Mouse (Mus musculus): ENCODE data around the gene Olfr805.

Olfr805 gene

DNA sequence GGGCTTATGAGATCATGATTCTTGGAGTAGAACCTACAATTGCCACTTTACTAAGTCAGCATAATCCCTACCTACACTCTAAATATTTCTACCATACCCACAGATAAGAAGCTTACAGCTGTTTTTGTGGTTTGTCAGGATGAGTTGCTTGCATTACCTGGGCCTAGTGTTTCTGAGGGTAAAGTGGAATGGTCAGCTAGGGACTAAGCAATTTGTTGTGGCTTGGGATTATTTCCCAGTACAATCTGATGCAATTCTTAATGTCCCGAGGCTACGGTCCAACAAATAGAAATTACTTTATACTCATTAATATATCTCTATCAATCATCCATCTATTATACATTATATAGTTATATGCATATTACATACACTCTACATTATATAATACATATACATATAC lies at the start of gene Olfr805:
TSS of gene Olfr805 (minus strand) at position 101 of the 400 bp plus-strand sequence.
- DNase-seq (ENCODE audit: low spot score in 2 of 2), result no peak

DNA sequence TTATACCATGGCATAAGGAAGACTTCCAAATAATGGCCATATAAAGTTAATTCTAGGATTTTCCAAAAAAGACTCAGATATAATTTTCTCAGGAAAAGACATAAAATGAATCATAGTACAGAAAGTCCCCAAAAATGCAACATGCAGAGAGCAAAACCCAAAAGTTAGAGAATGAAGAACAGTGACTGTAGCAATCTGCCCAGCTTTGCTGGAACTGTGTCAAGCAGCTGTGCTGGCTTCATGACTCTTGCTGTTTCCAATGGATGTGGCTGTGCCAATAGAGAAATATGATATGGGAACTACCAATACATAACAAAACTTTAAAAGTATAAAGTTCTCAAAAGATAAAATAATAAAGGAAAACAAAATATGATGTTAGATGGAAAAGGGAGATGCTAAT lies 48.9 kb upstream of the Olfr805 start:
- DNase-seq (ENCODE audit: low spot score in 2 of 2), result no peak

DNA sequence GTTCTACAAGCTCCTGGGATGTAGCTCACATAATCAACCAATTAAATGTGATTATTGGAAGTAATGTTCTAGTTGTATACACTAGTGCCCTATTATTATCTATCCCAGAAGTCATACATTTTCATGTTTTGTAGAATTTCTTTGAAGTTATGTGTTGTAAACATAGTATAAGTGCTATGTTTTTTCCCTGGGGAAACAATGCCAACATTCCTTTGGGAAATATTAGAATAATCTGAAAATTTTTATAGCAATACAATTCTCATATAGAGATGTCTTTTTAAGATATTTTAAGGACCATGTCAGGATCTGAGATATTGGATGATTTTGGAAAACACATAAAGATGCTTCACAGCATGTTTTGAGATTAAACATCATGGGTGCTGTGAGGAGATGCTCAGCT lies 45.2 kb upstream of the Olfr805 start, which contains the start of gene Olfr809:
TSS of gene Olfr809 (plus strand) at position 301 of the 400 bp plus-strand sequence.
- no peak for DNase-seq (ENCODE audit: low spot score in 2 of 2)

DNA sequence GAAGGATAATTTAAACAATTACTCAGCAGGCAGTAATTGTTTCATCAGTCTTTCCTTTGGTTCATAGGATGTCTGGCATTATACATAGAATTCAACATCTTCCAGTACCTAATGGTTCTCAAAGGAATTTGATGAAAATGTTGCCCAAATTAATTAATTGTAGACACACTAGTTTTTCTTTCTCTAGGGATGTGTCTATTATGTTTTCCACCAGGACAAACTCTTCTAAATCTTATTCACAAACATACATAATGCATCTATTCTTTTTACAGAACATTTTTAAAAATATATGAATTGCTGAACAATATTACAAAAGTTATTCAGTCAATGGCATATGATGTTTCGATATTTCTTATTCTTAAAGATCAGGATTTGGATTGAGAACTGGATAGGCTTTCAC lies 36.0 kb upstream of the Olfr805 start, which contains the start of gene Olfr808:
TSS of gene Olfr808 (plus strand) at position 301 of the 400 bp plus-strand sequence.
- no peak for DNase-seq (ENCODE audit: low spot score in 2 of 2)

DNA sequence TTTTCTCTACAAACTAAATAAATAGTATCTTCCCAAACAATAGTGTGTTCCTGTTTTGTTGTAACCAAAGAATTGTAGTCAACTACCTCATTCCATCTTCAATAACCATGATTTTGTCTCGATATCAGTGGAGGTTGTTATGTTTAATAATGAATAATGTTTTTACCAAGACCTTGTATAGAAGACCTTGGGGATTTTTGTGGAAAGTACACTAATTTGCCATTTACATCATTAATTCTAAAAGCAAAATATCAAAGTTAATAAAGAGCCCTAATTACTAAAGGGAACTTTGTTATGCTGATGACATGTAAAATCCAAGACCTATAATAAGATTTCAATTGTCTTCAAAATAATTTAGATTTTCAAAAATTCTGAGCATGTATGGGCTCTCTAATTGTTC lies 28.5 kb upstream of the Olfr805 start, which contains the start of gene Olfr807:
TSS of gene Olfr807 (minus strand) at position 101 of the 400 bp plus-strand sequence.
- no peak for DNase-seq (ENCODE audit: low spot score in 2 of 2)

DNA sequence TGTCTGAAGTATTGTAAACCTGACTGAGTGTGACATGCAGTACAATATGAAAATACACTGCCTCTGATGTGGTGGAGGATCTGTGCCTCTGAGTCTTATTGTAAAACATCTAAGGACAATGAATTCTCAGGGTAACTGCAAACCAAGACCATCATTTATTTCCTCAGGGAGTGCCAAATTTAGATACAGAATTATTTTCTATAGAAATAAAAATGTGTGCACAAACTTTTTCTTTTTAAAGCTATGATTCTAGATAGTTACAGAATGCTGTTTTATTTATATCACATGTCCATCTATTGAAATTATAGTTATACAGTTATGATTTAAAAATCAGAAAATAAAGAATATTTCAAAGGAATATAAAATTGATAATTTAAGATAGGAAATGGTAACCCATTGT lies 12.6 kb upstream of the Olfr805 start, which contains the start of gene Olfr806:
TSS of gene Olfr806 (minus strand) at position 101 of the 400 bp plus-strand sequence.
- no peak for DNase-seq (ENCODE audit: low spot score in 2 of 2)

DNA sequence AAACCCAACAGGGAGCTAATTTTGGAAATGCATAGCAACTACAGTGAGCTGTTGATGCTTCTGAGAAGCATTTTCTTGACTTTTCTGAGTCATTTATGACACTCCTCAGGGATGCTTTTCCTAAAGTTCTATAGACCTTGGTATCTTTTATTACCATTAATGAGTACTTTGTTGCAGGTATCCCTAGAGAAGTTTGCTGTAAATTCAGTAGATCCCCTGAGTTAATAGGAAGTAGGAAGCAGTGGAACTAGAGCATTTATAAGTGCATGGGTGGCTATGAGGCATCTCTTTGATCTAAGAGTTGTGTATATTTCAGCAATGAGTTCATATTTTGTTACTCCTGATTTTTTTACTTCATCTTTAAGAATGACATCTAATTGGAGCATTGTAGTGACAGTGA lies 26.3 kb downstream of the Olfr805 start, which contains the start of gene Olfr804:
TSS of gene Olfr804 (plus strand) at position 301 of the 400 bp plus-strand sequence.
- DNase-seq (ENCODE audit: low spot score in 2 of 2), result no peak

DNA sequence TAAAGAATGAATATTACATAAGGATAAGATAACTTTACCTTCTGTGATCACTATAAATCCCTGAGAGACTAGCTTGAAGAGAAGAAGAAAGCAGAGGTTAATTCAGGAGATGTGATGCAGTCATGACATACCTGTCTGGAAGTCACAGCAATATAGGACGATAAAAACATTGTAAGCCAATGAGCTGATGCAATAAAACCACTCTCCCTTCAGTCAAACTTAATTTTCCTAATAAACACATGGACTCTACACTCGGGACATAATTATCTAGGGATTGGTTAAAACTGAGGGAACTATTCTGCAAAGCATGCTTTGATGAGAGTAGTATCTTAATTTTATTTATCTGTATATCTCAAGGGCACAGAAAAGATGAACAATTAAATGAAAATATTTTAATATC lies 35.0 kb downstream of the Olfr805 start, which contains the start of gene Olfr803:
TSS of gene Olfr803 (minus strand) at position 101 of the 400 bp plus-strand sequence.
- DNase-seq (ENCODE audit: low spot score in 2 of 2), result no peak

DNA sequence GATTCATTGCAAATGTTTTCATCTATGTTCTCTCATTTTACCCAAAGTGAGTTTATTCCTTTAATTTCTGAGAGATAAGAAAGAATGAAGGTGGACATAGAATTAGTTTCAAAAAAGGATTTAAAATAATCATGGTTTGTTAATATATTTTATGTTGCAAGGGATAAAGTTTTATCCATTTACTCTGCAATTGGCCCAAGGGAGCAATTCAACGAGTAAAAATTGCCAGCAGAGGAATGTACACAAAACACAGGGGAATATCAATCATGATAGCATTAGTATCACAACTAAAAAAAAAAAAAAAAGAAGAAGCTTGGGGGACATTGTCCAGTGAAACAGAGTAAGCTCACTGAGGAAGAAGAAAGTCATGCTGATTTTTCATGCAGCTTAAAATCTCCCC lies 41.1 kb downstream of the Olfr805 start, which contains the start of gene Olfr802:
TSS of gene Olfr802 (minus strand) at position 101 of the 400 bp plus-strand sequence.
- no peak for DNase-seq (ENCODE audit: low spot score in 2 of 2)

DNA sequence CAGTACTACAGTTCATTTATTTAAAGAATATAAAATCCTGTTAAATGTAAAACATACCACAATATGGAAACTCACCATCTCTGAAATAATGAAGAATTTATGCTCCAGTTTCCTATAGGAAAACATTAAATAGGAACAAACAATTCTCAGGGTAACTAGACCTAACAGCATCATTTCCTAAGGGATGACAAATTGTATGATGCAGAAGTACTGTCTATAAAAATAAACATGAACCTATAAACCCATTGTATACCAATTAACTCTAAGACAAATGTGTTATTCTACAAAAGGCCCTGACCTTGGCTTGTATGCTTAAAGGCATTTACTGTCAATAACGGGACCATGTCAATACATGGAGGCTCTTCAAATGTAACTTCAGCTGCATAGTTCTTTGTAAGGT lies 55.4 kb downstream of the Olfr805 start, which contains the start of gene Olfr801:
TSS of gene Olfr801 (minus strand) at position 101 of the 400 bp plus-strand sequence.
- no peak for DNase-seq (ENCODE audit: low spot score in 2 of 2)
